Mouse (Mus musculus): Measurements from ENCODE around the gene Ercc6.
A peak's percentile ranks its signal among the peaks of the same experiment; 100 is the strongest.

Ercc6 gene

DNA sequence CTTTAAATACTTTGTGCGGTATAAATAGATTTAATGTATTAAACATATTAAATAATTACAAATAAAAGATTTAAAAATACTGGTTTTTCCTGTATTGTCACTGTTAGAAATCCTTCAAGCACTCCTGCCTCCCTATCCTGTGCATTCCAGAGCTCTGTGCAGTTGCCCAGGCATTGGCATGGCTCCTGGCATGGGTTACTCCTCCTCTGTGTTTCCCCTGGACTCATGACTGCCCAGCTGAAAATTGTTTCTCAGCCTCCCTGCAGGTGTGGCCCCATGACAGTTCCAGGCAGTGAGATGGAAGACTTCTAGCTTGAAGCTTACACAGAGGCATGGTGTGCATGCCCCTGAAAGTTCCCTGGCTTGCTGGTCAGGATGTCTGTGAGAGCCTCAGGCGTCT, 65.1 kb downstream of the Ercc6 start:
- no peak for DNase-seq (ENCODE audit: low read depth)

DNA sequence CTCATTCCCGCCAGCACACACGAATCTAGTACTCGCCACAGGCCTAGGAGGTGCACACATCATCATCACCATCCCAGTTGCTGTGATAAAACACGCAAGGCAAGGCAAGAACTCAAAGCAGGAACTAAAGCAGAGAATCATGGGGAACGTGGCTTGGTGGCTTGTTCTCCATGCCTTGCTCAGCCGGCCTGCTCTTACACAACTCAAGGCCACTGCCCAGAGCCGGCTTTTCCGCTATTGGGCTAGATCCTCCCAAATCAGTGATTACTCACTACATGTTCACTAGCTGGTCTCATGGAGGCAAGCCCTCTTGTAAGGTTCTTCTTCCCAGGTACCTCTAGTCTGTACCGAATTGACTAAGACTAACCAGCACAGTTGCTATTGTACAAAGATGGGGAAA, 70.4 kb downstream of the Ercc6 start:
- DNase-seq (ENCODE audit: low read depth) = no peak

DNA sequence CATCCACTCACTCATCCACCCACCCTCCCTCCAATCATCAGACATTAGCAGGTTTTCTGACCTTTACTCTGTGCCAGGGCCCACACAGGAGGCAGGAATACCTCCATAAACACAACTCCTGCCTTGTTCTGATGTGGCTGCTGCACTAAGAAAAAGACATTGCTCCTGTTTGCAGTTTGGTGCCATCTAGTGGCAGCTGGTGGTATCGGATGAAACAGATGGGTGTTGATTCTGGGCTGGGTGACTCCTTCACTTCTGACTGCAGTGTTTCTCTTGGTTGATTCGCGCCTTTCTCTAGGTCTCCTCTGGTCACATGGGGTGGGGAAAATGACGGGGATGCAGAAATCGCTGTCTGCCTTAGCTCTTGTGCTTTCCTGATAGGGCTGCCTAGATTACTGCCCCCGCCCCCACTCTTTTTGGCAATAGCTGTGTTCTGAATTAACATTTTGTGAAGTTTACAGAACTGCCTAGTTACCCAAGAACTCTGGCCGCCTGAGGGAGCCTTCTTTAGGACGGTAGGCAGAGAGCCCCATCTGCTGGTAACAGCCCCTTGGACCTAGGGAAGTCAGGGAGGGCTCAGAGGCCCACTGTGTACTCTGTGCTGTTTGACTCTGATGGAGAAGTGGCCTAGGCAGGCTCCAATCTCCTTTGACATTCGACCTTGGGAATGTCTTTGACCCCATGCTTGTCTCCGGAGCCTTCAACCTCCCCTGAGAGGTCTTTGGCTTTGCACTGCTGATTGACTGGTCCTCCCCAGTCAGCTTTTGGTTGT, 73.9 kb downstream of the Ercc6 start:
- peak; percentile 78 for DNase-seq (ENCODE audit: low read depth)

DNA sequence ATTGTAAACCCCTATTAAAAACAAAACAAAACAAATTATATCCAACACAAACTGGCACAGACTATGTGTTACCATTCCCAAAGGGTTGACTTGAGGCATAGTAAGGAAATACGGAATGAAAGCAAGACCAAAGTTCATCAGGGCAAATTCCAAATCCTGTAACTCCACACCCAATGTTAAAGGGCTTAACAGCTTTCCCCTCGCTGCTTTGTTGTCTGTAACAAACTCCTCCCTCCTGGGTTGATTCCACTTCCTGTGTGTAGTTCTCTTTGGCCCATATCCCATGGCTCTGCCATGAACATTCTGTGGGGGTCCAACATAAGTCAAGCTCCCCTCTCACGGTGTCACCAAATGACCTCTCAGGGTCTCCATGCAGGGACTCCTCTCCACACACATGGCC, 77.1 kb downstream of the Ercc6 start:
- DNase-seq (ENCODE audit: low read depth) = no peak

DNA sequence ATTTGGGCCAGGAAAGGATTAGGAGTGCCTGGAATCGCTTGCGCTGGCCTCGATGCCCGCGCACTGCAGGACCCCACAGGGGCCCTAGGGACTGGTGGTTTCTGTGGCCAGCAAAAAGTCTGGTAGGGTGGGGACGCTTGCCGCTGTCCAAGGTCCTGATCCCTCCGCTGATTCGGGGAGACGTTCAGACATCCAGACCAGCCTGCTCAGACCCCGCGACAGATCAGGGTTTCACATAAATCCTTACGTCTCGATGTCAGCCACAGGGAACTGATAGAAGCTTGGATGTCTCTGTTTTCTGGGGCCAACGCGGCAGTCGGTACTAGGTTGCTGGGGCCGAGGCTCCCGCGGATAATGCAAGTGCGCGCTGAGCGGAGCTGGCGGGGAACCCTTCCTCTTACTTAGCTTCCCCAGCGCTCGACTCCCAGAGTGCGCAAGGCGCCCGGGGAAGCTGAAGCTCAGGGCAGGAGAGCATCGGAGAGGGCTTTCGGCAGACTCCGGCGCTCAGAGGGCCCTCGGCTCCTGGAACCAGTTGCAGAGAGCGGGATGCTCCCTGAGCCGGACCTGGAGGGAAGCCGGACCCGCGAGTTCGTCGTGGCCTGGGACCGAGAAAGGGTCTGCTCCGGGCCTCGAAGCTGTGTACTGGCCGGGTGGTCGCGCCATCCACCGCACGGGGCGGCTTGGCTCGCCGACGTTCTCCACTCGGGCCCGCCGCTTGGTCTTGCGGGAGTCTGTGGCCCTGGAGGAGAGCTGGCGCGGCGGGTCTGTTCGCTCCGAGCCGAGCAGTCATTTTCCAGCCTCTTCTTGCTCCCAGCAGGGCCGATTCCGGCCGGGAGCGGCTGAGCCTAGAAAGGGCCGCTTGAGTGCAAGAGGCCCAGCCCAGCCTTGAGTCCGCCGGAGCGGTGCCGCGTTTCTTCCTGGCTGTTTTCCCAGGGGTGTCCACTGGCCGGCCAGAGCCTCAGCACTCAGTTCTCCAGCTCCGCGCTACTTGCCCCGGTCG, 84.2 kb downstream of the Ercc6 start:
- peak; percentile 58 for DNase-seq (ENCODE audit: low read depth)

DNA sequence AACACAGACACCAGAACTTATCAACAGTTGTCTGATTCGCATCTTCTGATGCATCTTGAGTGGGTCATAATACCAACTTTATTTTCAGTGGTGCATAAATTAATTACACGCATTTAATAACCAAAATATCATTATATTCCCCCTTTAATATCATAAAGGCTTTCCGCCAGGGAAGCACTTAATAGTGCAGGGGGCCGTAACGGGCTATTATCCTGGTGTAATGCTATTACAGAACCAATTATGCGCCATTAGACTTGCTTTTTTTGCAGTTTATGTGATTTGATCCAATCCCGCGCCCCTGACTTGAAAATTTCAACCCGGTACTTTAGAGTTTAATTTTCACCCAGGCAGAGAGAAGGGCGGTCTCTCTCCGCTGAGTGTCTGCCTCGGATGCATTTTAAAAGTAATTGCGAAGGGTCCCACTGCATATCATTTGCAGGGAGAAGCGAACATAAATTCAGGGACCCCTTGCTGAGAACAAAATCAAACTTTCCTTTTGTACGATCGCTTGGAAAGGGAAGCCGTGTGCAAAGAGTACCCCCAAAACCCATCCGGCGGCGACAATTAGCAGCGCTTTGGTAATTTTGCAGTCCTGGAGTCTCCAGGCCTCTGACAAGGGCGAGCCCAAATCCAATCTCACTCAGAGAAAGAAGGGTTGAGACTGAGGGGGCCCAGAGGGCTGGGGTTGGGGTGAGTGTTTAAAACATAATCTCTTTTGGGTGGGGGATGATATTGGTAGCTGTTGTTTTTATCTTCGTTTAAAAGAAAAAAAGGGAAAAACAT, 85.3 kb downstream of the Ercc6 start:
- DNase-seq (ENCODE audit: low read depth) = no peak

DNA sequence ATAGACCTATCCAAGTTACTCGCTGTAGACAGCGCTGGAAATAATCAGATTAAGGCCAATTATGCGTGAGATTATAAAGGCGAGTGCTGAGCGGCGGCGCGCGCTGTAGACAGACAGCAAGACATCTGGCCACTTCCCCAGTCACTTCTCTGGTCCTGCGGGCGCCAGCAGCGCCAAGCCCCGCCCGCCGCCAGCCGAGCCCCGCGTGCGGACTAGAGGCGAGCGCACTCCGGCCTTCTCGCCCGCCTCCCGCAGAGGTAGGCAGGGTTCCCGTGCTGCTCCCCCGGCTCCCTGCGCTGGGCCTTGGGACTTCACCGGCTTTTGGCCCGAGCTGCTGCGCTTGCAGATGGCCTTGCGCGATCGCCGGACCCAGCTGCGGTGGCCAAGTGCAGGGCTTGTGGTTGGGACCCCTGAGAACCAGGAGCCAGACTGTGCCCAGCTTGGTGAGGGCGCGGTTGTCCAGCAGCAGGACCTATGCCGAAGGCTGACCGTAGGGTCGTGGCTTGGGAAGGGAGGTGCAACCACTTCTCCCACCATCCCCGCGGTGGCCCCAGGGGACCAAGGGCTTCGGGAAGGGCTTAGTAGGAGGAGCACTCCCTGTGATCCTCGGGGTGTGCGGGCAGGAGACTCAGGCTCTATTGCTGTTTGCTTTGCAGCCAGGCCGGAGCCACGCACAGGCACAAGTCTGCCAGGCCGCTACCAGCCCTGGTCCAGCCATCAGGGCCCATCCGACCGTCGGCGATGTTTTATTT, 86.1 kb downstream of the Ercc6 start, which contains the start of gene Prrxl1:
TSS of gene Prrxl1 (plus strand) at position 118 of the 752 bp plus-strand sequence.
- DNase-seq (ENCODE audit: low read depth) = no peak

DNA sequence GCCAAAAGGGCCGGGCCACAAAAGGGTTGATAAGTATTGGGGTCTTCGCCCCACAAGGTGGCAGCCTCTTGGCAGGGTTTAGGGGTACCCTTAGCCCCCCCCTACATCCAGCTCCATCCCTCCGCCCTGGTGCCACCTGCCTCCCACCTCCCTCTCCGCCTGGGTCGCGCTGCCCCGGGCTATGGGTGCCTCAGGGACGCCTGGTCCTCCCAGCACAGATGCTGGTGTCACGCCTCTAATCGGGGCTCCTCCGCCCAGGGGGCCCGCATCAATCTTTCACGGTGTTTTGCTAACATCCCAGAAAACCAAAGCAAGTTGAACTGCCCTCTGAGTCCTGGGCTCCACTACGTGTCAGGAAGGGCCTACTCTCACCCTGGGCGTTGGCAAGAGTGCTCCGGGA, 86.8 kb downstream of the Ercc6 start:
- DNase-seq (ENCODE audit: low read depth) = no peak

DNA sequence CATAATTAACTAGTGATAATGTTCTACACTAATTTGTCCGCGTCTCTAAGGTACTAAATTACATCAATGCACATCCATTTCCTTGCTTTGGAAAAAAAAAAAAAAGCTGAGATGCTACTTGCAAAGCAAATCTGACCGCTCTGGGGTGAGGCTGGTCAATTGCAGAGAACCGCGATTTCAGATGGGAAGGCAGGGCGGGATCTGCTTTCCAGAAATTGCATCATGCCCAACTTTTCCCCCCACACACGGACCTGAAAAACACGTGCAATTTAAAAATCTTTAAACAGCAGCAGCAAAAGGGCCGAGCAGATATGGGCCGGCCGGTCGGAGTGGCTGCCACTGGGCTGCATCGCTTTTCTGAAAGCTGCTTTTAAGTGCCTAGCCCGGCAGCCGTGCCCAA, 92.2 kb downstream of the Ercc6 start:
- no peak for DNase-seq (ENCODE audit: low read depth)

DNA sequence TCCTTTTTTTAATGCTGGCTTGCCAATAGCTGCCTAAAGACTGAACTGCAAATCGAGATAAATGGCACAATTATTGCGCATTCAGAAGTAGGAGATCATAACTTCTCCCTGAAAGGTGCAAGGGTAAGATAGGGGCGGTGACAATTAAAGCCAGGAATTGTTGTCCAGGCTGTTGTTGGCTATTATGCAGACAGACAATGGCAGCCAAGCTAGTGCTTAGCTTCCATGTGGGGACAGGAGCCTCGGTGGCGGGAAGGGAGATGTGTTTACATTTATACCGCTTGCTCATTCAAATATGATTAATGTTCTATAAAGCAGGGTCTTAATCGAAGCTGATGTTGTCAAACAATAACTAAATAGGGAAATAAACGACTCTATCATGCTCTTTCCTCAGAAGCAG, 93.0 kb downstream of the Ercc6 start:
- DNase-seq (ENCODE audit: low read depth) = no peak

DNA sequence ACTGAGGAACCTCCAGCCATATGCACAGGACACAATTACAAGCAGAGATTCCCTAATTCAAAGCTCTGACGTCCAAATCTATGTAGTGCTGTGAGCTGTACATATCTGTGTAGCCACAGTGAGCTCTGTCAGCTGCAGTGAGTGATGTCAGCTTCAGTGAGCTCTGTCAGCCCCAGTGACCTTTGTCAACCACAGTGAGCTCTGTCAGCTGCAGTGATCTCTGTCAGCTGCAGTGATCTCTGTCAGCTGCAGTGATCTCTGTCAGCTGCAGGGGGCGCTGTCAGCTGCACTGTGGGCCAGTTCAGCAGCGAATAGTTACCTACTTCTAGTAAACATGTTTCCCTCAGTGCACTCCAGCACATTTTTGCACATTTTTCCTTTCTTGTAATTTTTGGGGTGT, 96.1 kb downstream of the Ercc6 start:
- peak; percentile 16 for DNase-seq (ENCODE audit: low read depth)

DNA sequence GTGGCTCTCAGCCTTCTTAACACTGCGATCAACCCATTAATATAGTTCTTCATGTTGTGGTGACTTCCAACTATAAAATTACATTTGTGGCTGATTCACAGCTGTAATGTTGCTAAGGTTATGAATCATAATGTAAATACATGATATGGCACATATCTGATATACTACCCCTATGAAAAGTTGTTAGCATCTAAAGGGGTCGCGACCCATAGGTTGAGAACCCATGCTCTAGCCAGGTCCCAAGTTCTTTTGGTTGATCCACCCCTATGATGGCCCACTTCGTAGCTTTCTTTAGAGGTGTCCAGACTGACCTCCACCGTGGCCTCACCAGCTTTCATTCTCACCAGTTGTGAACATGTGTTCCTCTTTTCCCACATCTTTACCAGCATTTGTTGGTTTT, 103.9 kb downstream of the Ercc6 start:
- no peak for DNase-seq (ENCODE audit: low read depth)

DNA sequence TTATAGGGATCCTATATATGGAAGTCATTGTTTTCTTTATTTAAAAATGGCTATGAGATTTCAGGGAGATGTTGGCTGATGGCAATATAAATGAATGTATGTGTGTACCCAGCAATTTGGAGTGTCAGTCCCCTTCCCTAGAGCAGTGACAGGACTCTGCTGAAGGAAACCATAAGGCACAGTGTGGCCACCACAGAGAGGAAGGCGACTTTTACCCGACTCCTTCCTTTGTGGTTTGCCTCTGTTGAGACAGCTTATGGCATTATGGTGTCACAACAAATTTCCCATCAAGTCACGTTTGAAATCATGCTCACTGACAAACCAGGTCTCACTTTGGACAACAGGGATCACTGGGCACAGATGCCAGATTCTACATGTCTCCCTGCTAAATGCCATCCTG, 110.9 kb downstream of the Ercc6 start:
- no peak for DNase-seq (ENCODE audit: low read depth)

DNA sequence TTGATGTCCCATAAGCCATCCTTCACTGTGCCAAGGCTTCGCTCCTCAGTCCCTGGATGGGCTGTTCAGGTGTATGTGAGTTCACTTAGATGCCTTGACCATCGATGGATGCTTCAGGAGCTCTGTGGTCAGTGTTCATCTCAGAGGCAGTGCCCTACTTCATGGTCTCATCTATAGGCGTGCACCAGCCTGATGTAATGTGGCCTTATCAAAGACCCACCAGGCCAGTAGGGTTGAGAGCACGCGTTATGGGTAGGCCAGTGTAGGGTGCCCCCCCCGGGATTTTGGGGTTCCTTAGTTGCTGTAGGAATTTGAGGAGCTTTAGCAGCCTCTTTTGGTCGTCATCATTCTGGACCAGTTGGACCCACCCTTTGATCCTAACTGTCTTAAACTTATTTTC, 111.5 kb downstream of the Ercc6 start:
- DNase-seq (ENCODE audit: low read depth) = no peak

DNA sequence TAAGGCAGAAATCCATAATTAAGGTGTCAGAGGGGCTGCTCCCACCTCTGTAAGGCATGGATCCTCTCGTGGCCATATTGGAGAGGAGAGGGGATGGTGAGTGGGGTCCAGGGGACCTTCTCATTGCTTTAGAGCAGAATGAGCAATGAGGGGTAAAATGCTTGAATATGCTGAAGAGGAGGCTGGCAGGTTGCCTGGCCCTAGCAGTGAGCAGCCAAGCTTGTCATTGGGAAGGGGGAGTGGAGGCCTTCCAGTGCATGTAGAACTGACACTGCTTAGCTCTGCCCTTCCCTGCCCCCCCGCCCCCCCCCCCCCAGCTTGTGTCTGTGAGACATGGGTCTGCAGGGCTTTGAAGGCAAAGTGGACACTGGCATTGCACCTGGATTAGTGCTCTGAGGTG, 114.0 kb downstream of the Ercc6 start:
- DNase-seq (ENCODE audit: low read depth) = no peak

DNA sequence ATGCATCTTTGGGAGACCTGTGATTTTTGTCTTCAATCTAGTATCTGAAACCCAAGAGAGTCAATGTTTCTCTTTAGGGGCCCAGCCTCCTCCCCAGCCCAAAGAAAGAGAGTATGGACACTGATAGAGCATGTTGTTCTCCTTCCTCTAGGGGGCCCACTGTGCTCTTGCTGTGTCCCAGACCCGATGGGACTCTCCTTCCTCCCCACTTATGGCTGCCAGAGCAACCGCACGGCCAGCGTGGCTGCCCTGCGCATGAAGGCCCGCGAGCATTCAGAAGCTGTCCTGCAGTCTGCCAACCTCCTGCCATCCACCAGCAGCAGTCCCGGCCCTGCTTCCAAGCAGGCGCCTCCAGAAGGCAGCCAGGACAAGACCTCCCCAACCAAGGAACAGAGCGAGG, 115.3 kb downstream of the Ercc6 start:
- peak; percentile 4 for DNase-seq (ENCODE audit: low read depth)

All from induced T-regulatory cell, adult 2 months (primary cell).